Comparison of ENCODE assay signal across 8 mouse cellular contexts in the genomic region with DNA sequence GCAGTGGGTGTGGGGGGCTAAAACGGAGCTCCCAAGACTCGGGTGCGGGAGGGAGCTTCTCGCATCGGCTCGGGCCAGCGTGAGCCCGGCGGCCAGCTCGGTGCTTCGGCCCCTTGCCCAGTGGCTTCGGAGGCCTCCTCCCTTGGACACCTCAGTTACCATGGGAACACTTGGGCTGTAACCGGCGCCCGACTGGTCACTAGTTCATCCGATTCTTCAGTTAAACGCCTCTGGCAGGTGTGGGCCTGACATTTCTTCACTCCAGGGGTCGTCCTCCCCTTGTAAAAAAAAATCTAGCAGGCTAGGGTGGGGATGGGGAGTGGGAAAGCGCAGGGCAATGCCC. TPM values are rescaled to one million over a fixed set of nuclear protein-coding genes. Genes with fewer than 3 reads are reported as not detected.
DNase-seq lines count a peak whose midpoint lies in the region; ATAC-seq and TF ChIP-seq lines count a peak whose summit lies in the region.

A gene (plus strand): TSS at position 163 of the 343 bp plus-strand sequence.

- DNase-seq in heart, adult 18-20 months: no peak
- DNase-seq in Patski (ENCODE audit: low read depth, low spot score): no peak
- DNase-seq in left cerebral cortex, postnatal 36 days (ENCODE audit: low spot score in 2 of 2): no peak
- no peak for DNase-seq in urinary bladder, postnatal 25 days (ENCODE audit: low spot score)

- no peak for TF ChIP-seq CTCF in Patski (IDR thresholded peaks at IDR 0.05)

- peaks cover 6% of the 10 kb centered on the region for H3K36me3 ChIP-seq in heart, embryonic 13.5 days
- H3K36me3 ChIP-seq in forebrain, embryonic 15.5 days: peaks cover 3% of the 10 kb centered on the region; the same call in 1 of the 2 replicates
- no peaks in the 10 kb centered on the region for H3K36me3 ChIP-seq in neural tube, embryonic 14.5 days (ENCODE audit: control insufficient read depth, insufficient read depth, low read length)

- POLR2A ChIA-PET in Patski (lab: Charles Lee): interaction anchor here (1.0 kb wide), 1 partner anchor 39 kb away, joined by 3 read pairs; no protein-coding TSS in a partner anchor

- in situ Hi-C loops in Patski (cut with MboI; ENCODE audit: low pct_unique_long_range_greater_than_20kb): loop anchor here (5.0 kb wide), 3 partner anchors 45 to 190 kb away; no protein-coding TSS in a partner anchor

- peak within 1 kb of the TSS; percentile 93 for H3K9ac ChIP-seq in heart, embryonic 13.5 days
- peak within 1 kb of the TSS; percentile 97 for H3K9ac ChIP-seq in forebrain, embryonic 15.5 days (replicated peaks)
- peak within 1 kb of the TSS; percentile 80 for H3K9ac ChIP-seq in neural tube, embryonic 14.5 days (replicated peaks; ENCODE audit: low read depth, low read length)

- under 1% methylated on average over 19 of the region's 19 CpGs for WGBS in heart, embryonic 13.5 days
- WGBS in forebrain, embryonic 15.5 days: under 1% methylated on average over 19 of the region's 19 CpGs
- 1% methylated on average over 19 of the region's 19 CpGs for WGBS in neural tube, embryonic 14.5 days

- intact Hi-C loops in left cerebral cortex, postnatal 36 days (cut with DNase I): loop anchor here (5.0 to 10.0 kb wide), 2 partner anchors 95 to 192 kb away; no protein-coding TSS in a partner anchor

- CTCF ChIA-PET in Patski (lab: Charles Lee): interaction anchor here (1.0 to 4.8 kb wide), 6 partner anchors 11 to 197 kb away, joined by 3 to 51 read pairs (median 5); no protein-coding TSS in a partner anchor

- ATAC-seq in heart, embryonic 13.5 days (ENCODE audit: extremely low read depth, insufficient number of reproducible peaks, low FRiP score, low TSS enrichment): peak; percentile 58; the same call in 1 of the 2 replicates
- peak; percentile 83 for ATAC-seq in Patski
- peak; percentile 82 for ATAC-seq in forebrain, embryonic 15.5 days (replicated peaks)
- ATAC-seq in neural tube, embryonic 14.5 days (ENCODE audit: low read depth): peak; percentile 80
- no peak for ATAC-seq in activated CD4-positive, CD25-positive, alpha-beta regulatory T cell, adult 4 months

- no peaks in the 10 kb centered on the region for H3K27me3 ChIP-seq in heart, embryonic 13.5 days (replicated peaks)
- no peaks in the 10 kb centered on the region for H3K27me3 ChIP-seq in Patski
- no peaks in the 10 kb centered on the region for H3K27me3 ChIP-seq in forebrain, embryonic 15.5 days
- H3K27me3 ChIP-seq in neural tube, embryonic 14.5 days (ENCODE audit: control insufficient read depth, insufficient read depth, low read length): no peaks in the 10 kb centered on the region

- peak within 1 kb of the TSS; percentile 87 for H3K4me3 ChIP-seq in heart, embryonic 13.5 days
- peak within 1 kb of the TSS; percentile 97 for H3K4me3 ChIP-seq in forebrain, embryonic 15.5 days
- peak within 1 kb of the TSS; percentile 76 for H3K4me3 ChIP-seq in neural tube, embryonic 14.5 days (ENCODE audit: low read depth, low read length)

- peak within 1 kb of the TSS; percentile 78 for H3K27ac ChIP-seq in heart, embryonic 13.5 days (replicated peaks)
- peak within 1 kb of the TSS; percentile 77 for H3K27ac ChIP-seq in forebrain, embryonic 15.5 days (replicated peaks)
- peak within 1 kb of the TSS; percentile 31; the same call in 1 of the 2 replicates for H3K27ac ChIP-seq in neural tube, embryonic 14.5 days (ENCODE audit: low read depth, low read length)

- no peaks in the 10 kb centered on the region for H3K9me3 ChIP-seq in heart, embryonic 13.5 days
- H3K9me3 ChIP-seq in forebrain, embryonic 15.5 days: no peaks in the 10 kb centered on the region
- H3K9me3 ChIP-seq in neural tube, embryonic 14.5 days (ENCODE audit: control insufficient read depth, low read length): no peaks in the 10 kb centered on the region

- H3K4me1 ChIP-seq in heart, embryonic 13.5 days: peaks cover 22% of the 10 kb centered on the region
- H3K4me1 ChIP-seq in forebrain, embryonic 15.5 days: peaks cover 23% of the 10 kb centered on the region
- peaks cover 14% of the 10 kb centered on the region for H3K4me1 ChIP-seq in neural tube, embryonic 14.5 days (ENCODE audit: control insufficient read depth, insufficient read depth, low read length)

- H3K4me2 ChIP-seq in heart, embryonic 13.5 days: peak within 1 kb of the TSS; percentile 87
- peak within 1 kb of the TSS; percentile 62 for H3K4me2 ChIP-seq in forebrain, embryonic 15.5 days (replicated peaks)
- H3K4me2 ChIP-seq in neural tube, embryonic 14.5 days (ENCODE audit: low read depth, low read length): peak within 1 kb of the TSS; percentile 78

RNA-seq across cellular contexts. Expression of the gene that starts here (rescaled TPM):
- 1.5 and 1.8 TPM in 2 replicates for polyA plus RNA-seq in heart, embryonic 13.5 days (2015; fragmentation: Nextera tagmentation; extraction: Ambion mirVana)
- 1 to 10 TPM; 6.1 to 8.2 TPM for total RNA-seq in heart, adult 18-20 months (2021)
- 15.3 TPM for polyA plus RNA-seq in Patski (2021)
- polyA plus RNA-seq in forebrain, embryonic 15.5 days (2015; fragmentation: Nextera tagmentation; extraction: Ambion mirVana): 5.4 and 5.5 TPM in 2 replicates
- 10 to 100 TPM; 41.6 to 66.9 TPM for total RNA-seq in left cerebral cortex, postnatal 36 days (2021)
- polyA plus RNA-seq in neural tube, embryonic 14.5 days (2014; fragmentation: Nextera tagmentation; extraction: Ambion mirVana): 6.6 and 7.9 TPM in 2 replicates
- 1 to 10 TPM; 1.2 to 1.5 TPM for polyA plus RNA-seq in activated CD4-positive, CD25-positive, alpha-beta regulatory T cell, adult 4 months (2017; shearing (Covaris generic))

Comparison
In these comparisons a context has a peak if more than half of its experiments do, and no peak if none do; other contexts are left out.
1. RNA of the gene that starts here (total RNA-seq): 41.6 to 66.9 TPM in left cerebral cortex, postnatal 36 days; 6.1 to 8.2 TPM in heart, adult 18-20 months; every median in the first group is over 4 times any median in the second.
2. Peak in every context shown above with its lines, with median percentiles within 50 percentile points of each other: H3K27ac ChIP-seq, H3K4me2 ChIP-seq, H3K4me3 ChIP-seq and H3K9ac ChIP-seq.